In genomic region chr1:182145546-182145945, GRCm38 (mm10) we compare ENCODE assay signal across 24 mouse cellular contexts. TPM values are rescaled to one million over a fixed set of nuclear protein-coding genes. Genes with fewer than 3 reads are reported as not detected.
DNase-seq lines count a peak whose midpoint lies in the region; ATAC-seq and TF ChIP-seq lines count a peak whose summit lies in the region.
"Had no signal": no experiment of that assay in that cellular context is flagged by ENCODE, and none has a peak within 500 bp of the region (broad histone marks: within the 10 kb centered on the region; RNA-seq: fewer than 3 reads in every experiment).

No protein-coding gene starts in this region.

- H3K9ac ChIP-seq in intestine, postnatal 0 days (ENCODE audit: low read depth, low read length), result no peak overlapping the region
- H3K9ac ChIP-seq in intestine, embryonic 16.5 days (ENCODE audit: low read depth, low read length), result no peak overlapping the region
- H3K9ac ChIP-seq in embryonic facial prominence, embryonic 11.5 days (replicated peaks; ENCODE audit: low read length), result no peak overlapping the region
- no peak overlapping the region for H3K9ac ChIP-seq in limb, embryonic 14.5 days (ENCODE audit: low read depth, low read length, severe bottlenecking)
- H3K9ac ChIP-seq: embryonic facial prominence, embryonic 15.5 days; liver, embryonic 14.5 days had no signal

- no peaks in the 10 kb centered on the region for H3K9me3 ChIP-seq in intestine, postnatal 0 days (ENCODE audit: control insufficient read depth)
- H3K9me3 ChIP-seq in intestine, embryonic 16.5 days (ENCODE audit: control insufficient read depth, low read length), result no peaks in the 10 kb centered on the region
- no peaks in the 10 kb centered on the region for H3K9me3 ChIP-seq in embryonic facial prominence, embryonic 11.5 days (replicated peaks; ENCODE audit: control insufficient read depth, low read length)
- no peaks in the 10 kb centered on the region for H3K9me3 ChIP-seq in limb, embryonic 14.5 days (ENCODE audit: control insufficient read depth, low read length)
- H3K9me3 ChIP-seq: embryonic facial prominence, embryonic 15.5 days; heart, embryonic 10.5 days had no signal

- peak; percentile 29 for DNase-seq in NIH3T3 (ENCODE audit: low read depth)
- DNase-seq in embryonic facial prominence, embryonic 11.5 days (ENCODE audit: low spot score), result peak; percentile 86
- peak; percentile 25 for DNase-seq in limb, embryonic 14.5 days (ENCODE audit: low spot score)
- DNase-seq in adrenal gland, postnatal 25 days, result no peak
- DNase-seq in lung, postnatal 25 days (ENCODE audit: low spot score), result no peak
- DNase-seq: B cell, adult 2 months; cerebellum, postnatal 14 days; gastrocnemius, postnatal 25 days; heart, postnatal 10 days; lung, postnatal 10 days; thymus, adult 18-20 months had no signal

- peak; percentile 11; the same call in 1 of the 2 replicates for TF ChIP-seq CTCF in intestine, postnatal 0 days (IDR thresholded peaks at IDR 0.05; ENCODE audit: low read depth)

- H3K36me3 ChIP-seq in intestine, postnatal 0 days (ENCODE audit: control insufficient read depth, insufficient read depth), result no peaks in the 10 kb centered on the region
- H3K36me3 ChIP-seq in intestine, embryonic 16.5 days (ENCODE audit: control insufficient read depth, insufficient read depth, low read length), result no peaks in the 10 kb centered on the region
- no peaks in the 10 kb centered on the region for H3K36me3 ChIP-seq in embryonic facial prominence, embryonic 11.5 days (replicated peaks; ENCODE audit: control insufficient read depth, insufficient read depth, low read depth, low read length)
- H3K36me3 ChIP-seq in limb, embryonic 14.5 days (ENCODE audit: control insufficient read depth, insufficient read depth, low read length), result no peaks in the 10 kb centered on the region
- H3K36me3 ChIP-seq: embryonic facial prominence, embryonic 15.5 days; heart, embryonic 10.5 days had no signal

- 68% methylated on average over 5 of the region's 5 CpGs for WGBS in intestine, postnatal 0 days
- 49% methylated on average over 5 of the region's 5 CpGs for WGBS in intestine, embryonic 16.5 days
- 16% methylated on average over 5 of the region's 5 CpGs for whole genome bisulfite sequencing in embryonic facial prominence, embryonic 11.5 days
- 19% methylated on average over 5 of the region's 5 CpGs for WGBS in limb, embryonic 14.5 days

- H3K27ac ChIP-seq in intestine, postnatal 0 days (ENCODE audit: low read depth, low read length), result no peak overlapping the region
- H3K27ac ChIP-seq in intestine, embryonic 16.5 days (ENCODE audit: low read length), result no peak overlapping the region
- H3K27ac ChIP-seq in embryonic facial prominence, embryonic 11.5 days (replicated peaks; ENCODE audit: low read depth, low read length), result no peak overlapping the region; the same call in 1 of the 2 replicates
- H3K27ac ChIP-seq in limb, embryonic 14.5 days (replicated peaks; ENCODE audit: low read depth, low read length), result no peak overlapping the region
- H3K27ac ChIP-seq: embryonic facial prominence, embryonic 15.5 days; heart, embryonic 10.5 days; liver, embryonic 14.5 days had no signal

- no peaks in the 10 kb centered on the region for H3K4me1 ChIP-seq in intestine, postnatal 0 days (replicated peaks; ENCODE audit: control insufficient read depth, insufficient read depth, low read length)
- no peaks in the 10 kb centered on the region for H3K4me1 ChIP-seq in intestine, embryonic 16.5 days (ENCODE audit: control insufficient read depth, insufficient read depth, low read length)
- H3K4me1 ChIP-seq in embryonic facial prominence, embryonic 11.5 days (ENCODE audit: control insufficient read depth, insufficient read depth, low read length), result no peaks in the 10 kb centered on the region; the same call in 1 of the 2 replicates
- H3K4me1 ChIP-seq in limb, embryonic 14.5 days (ENCODE audit: control insufficient read depth, insufficient read depth, low read length), result no peaks in the 10 kb centered on the region

- no peak overlapping the region for H3K4me2 ChIP-seq in intestine, postnatal 0 days (replicated peaks; ENCODE audit: low read depth)
- no peak overlapping the region for H3K4me2 ChIP-seq in intestine, embryonic 16.5 days (ENCODE audit: low read depth, low read length)
- H3K4me2 ChIP-seq in embryonic facial prominence, embryonic 11.5 days (ENCODE audit: low read depth, low read length), result no peak overlapping the region
- H3K4me2 ChIP-seq in limb, embryonic 14.5 days (replicated peaks; ENCODE audit: low read depth, low read length, severe bottlenecking), result no peak overlapping the region
- H3K4me2 ChIP-seq: embryonic facial prominence, embryonic 15.5 days had no signal

- no peak for ATAC-seq in intestine, postnatal 0 days
- ATAC-seq in intestine, embryonic 16.5 days, result no peak
- peak; percentile 88 for ATAC-seq in embryonic facial prominence, embryonic 11.5 days (replicated peaks; ENCODE audit: insufficient number of reproducible peaks, low FRiP score, low TSS enrichment, low read depth)
- ATAC-seq in limb, embryonic 14.5 days (ENCODE audit: low FRiP score, low read depth), result no peak; the same call in 1 of the 2 replicates

- no peaks in the 10 kb centered on the region for H3K27me3 ChIP-seq in intestine, postnatal 0 days (replicated peaks; ENCODE audit: control insufficient read depth, insufficient read depth, low read length)
- H3K27me3 ChIP-seq in intestine, embryonic 16.5 days (replicated peaks; ENCODE audit: control insufficient read depth, insufficient read depth, low read length), result no peaks in the 10 kb centered on the region
- no peaks in the 10 kb centered on the region for H3K27me3 ChIP-seq in embryonic facial prominence, embryonic 11.5 days (ENCODE audit: control insufficient read depth, insufficient read depth, low read length)
- H3K27me3 ChIP-seq in limb, embryonic 14.5 days (ENCODE audit: control insufficient read depth, insufficient read depth, low read length), result no peaks in the 10 kb centered on the region
- H3K27me3 ChIP-seq: embryonic facial prominence, embryonic 15.5 days had no signal

- no peak for TF ChIP-seq POLR2A in limb, embryonic 14.5 days (IDR thresholded peaks at IDR 0.05; ENCODE audit: borderline replicate concordance, extremely low read depth, insufficient read depth, insufficient read length)

- no peak overlapping the region for H3K4me3 ChIP-seq in intestine, postnatal 0 days (ENCODE audit: low read depth, low read length)
- H3K4me3 ChIP-seq in intestine, embryonic 16.5 days (ENCODE audit: low read length), result no peak overlapping the region
- no peak overlapping the region for H3K4me3 ChIP-seq in embryonic facial prominence, embryonic 11.5 days (ENCODE audit: low read depth, low read length)
- no peak overlapping the region for H3K4me3 ChIP-seq in limb, embryonic 14.5 days (replicated peaks; ENCODE audit: low read length)
- H3K4me3 ChIP-seq: embryonic facial prominence, embryonic 15.5 days; heart, embryonic 10.5 days; megakaryocyte, embryonic 14.5 days had no signal

RNA-seq across cellular contexts. Expression of gene Vmn1r1, which starts 18.7 kb away (rescaled TPM):
- polyA plus RNA-seq in intestine, postnatal 0 days (2015; fragmentation: Nextera tagmentation; extraction: Ambion mirVana), result not detected in 2 replicates
- polyA plus RNA-seq in intestine, embryonic 16.5 days (2015; fragmentation: Nextera tagmentation; extraction: Ambion mirVana), result not detected in 2 replicates
- polyA plus RNA-seq in embryonic facial prominence, embryonic 11.5 days (2014; fragmentation: Nextera tagmentation; extraction: Ambion mirVana), result not detected in 2 replicates
- 0.03 TPM in 1 of 2 replicates, not detected in the other for polyA plus RNA-seq in limb, embryonic 14.5 days (2012; rRNA removed)
- polyA plus RNA-seq in limb, embryonic 14.5 days (2014; fragmentation: Nextera tagmentation; extraction: Ambion mirVana), result not detected in 2 replicates
- not detected in 2 replicates for total RNA-seq in adrenal gland, postnatal 25 days (2021)
- total RNA-seq: gastrocnemius, postnatal 25 days; heart, postnatal 10 days; layer of hippocampus, postnatal 25 days; left cerebral cortex, postnatal 14 days; neutrophil, adult 5-6 weeks had no signal
- polyA plus RNA-seq: embryonic facial prominence, embryonic 15.5 days; forebrain, embryonic 11.5 days; heart, embryonic 10.5 days; kidney, embryonic 14.5 days; large intestine, adult 2 months; liver, embryonic 14.5 days; urinary bladder, adult 2 months had no signal

RNA-seq across cellular contexts. Expression of gene Srp9, which starts 21.0 kb away (rescaled TPM):
- polyA plus RNA-seq in intestine, postnatal 0 days (2015; fragmentation: Nextera tagmentation; extraction: Ambion mirVana), result 208 and 218 TPM in 2 replicates
- polyA plus RNA-seq in intestine, embryonic 16.5 days (2015; fragmentation: Nextera tagmentation; extraction: Ambion mirVana), result 135 and 142 TPM in 2 replicates
- polyA plus RNA-seq in embryonic facial prominence, embryonic 11.5 days (2014; fragmentation: Nextera tagmentation; extraction: Ambion mirVana), result 188 and 200 TPM in 2 replicates
- polyA plus RNA-seq in limb, embryonic 14.5 days (2012; rRNA removed), result 78.2 and 101 TPM in 2 replicates
- 157 and 166 TPM in 2 replicates for polyA plus RNA-seq in limb, embryonic 14.5 days (2014; fragmentation: Nextera tagmentation; extraction: Ambion mirVana)
- 50.7 and 60.9 TPM in 2 replicates for total RNA-seq in adrenal gland, postnatal 25 days (2021)

Comparison
In these comparisons a context has a peak if more than half of its experiments do, and no peak if none do; other contexts are left out.
1. DNase-seq: peak in NIH3T3 (single experiment), embryonic facial prominence, embryonic 11.5 days (single experiment) and limb, embryonic 14.5 days (single experiment); none in adrenal gland, postnatal 25 days (single experiment) and lung, postnatal 25 days (single experiment).